In genomic region chr5:92488408-92488807, GRCm38 (mm10) we compare ENCODE assay signal across 10 mouse cellular contexts. TPM values are rescaled to one million over a fixed set of nuclear protein-coding genes. Genes with fewer than 3 reads are reported as not detected.
DNase-seq lines count a peak whose midpoint lies in the region; ATAC-seq and TF ChIP-seq lines count a peak whose summit lies in the region.
"Had no signal": no experiment of that assay in that cellular context is flagged by ENCODE, and none has a peak within 500 bp of the region (broad histone marks: within the 10 kb centered on the region; RNA-seq: fewer than 3 reads in every experiment).

No protein-coding gene starts in this region.

- ATAC-seq in heart, embryonic 15.5 days (replicated peaks; ENCODE audit: insufficient number of reproducible peaks, insufficient read depth, low FRiP score, low read depth) = no peak
- no peak for ATAC-seq in midbrain, embryonic 13.5 days
- ATAC-seq: midbrain, embryonic 15.5 days had no signal

- no peak for DNase-seq in heart, postnatal 4 days
- DNase-seq in thymus, adult 2 months = peak; percentile 29
- no peak for DNase-seq in thymus, adult 18-20 months
- DNase-seq in lung, postnatal 10 days = peak; percentile 75
- no peak for DNase-seq in cerebellum, postnatal 25 days
- DNase-seq in gastrocnemius, postnatal 10 days = no peak

- H3K9ac ChIP-seq in heart, embryonic 15.5 days = no peak overlapping the region
- H3K9ac ChIP-seq in midbrain, embryonic 13.5 days (replicated peaks) = no peak overlapping the region
- H3K9ac ChIP-seq: hindbrain, embryonic 15.5 days; midbrain, embryonic 15.5 days had no signal

- no peak overlapping the region; the same call in 1 of the 2 replicates for H3K4me2 ChIP-seq in heart, embryonic 15.5 days
- H3K4me2 ChIP-seq in midbrain, embryonic 13.5 days (replicated peaks) = no peak overlapping the region
- H3K4me2 ChIP-seq: hindbrain, embryonic 15.5 days; midbrain, embryonic 15.5 days had no signal

- no peaks in the 10 kb centered on the region for H3K27me3 ChIP-seq in heart, embryonic 15.5 days
- no peaks in the 10 kb centered on the region for H3K27me3 ChIP-seq in thymus, adult 2 months (ENCODE audit: control insufficient read depth, insufficient read depth, low read length)
- no peaks in the 10 kb centered on the region for H3K27me3 ChIP-seq in midbrain, embryonic 13.5 days
- H3K27me3 ChIP-seq: hindbrain, embryonic 15.5 days; midbrain, embryonic 15.5 days had no signal

- H3K36me3 ChIP-seq in heart, embryonic 15.5 days = peaks cover 18% of the 10 kb centered on the region
- peaks cover 11% of the 10 kb centered on the region for H3K36me3 ChIP-seq in thymus, adult 2 months (ENCODE audit: control insufficient read depth, insufficient read depth, low read length)
- H3K36me3 ChIP-seq in midbrain, embryonic 13.5 days = peaks cover 25% of the 10 kb centered on the region

- peaks cover 38% of the 10 kb centered on the region for H3K4me1 ChIP-seq in heart, embryonic 15.5 days (replicated peaks)
- peaks cover 39% of the 10 kb centered on the region for H3K4me1 ChIP-seq in thymus, adult 2 months (replicated peaks; ENCODE audit: control insufficient read depth, insufficient read depth, low read length)
- H3K4me1 ChIP-seq in midbrain, embryonic 13.5 days (replicated peaks) = peaks cover 15% of the 10 kb centered on the region
- H3K4me1 ChIP-seq: midbrain, embryonic 15.5 days had no signal

- no peak for TF ChIP-seq POLR2A in thymus, adult 2 months (IDR thresholded peaks at IDR 0.05; ENCODE audit: control insufficient read depth, extremely low read depth, insufficient read depth, low read length, poor library complexity)

- WGBS in heart, embryonic 15.5 days = 59% methylated on average over 3 of the region's 3 CpGs
- WGBS in thymus, adult 2 months = 85% methylated on average over 3 of the region's 3 CpGs
- 91% methylated on average over 3 of the region's 3 CpGs for WGBS in midbrain, embryonic 13.5 days

- H3K9me3 ChIP-seq in heart, embryonic 15.5 days (replicated peaks) = no peaks in the 10 kb centered on the region
- no peaks in the 10 kb centered on the region for H3K9me3 ChIP-seq in midbrain, embryonic 13.5 days
- H3K9me3 ChIP-seq: hindbrain, embryonic 15.5 days; midbrain, embryonic 15.5 days had no signal

- H3K27ac ChIP-seq in heart, embryonic 15.5 days = peak overlapping the region; percentile 56
- H3K27ac ChIP-seq in thymus, adult 2 months (ENCODE audit: control insufficient read depth, insufficient read depth, low read length) = peak overlapping the region; percentile 99
- H3K27ac ChIP-seq in midbrain, embryonic 13.5 days = no peak overlapping the region
- H3K27ac ChIP-seq: hindbrain, embryonic 15.5 days; midbrain, embryonic 15.5 days had no signal

- TF ChIP-seq CTCF in thymus, adult 2 months (IDR thresholded peaks at IDR 0.05; ENCODE audit: borderline replicate concordance, control insufficient read depth, extremely low read depth, insufficient read depth, low read length, poor library complexity) = no peak

- no peak overlapping the region for H3K4me3 ChIP-seq in heart, embryonic 15.5 days
- H3K4me3 ChIP-seq in thymus, adult 2 months (ENCODE audit: control insufficient read depth, insufficient read depth, low read length) = no peak overlapping the region
- H3K4me3 ChIP-seq in midbrain, embryonic 13.5 days (replicated peaks) = no peak overlapping the region
- H3K4me3 ChIP-seq: hindbrain, embryonic 15.5 days; midbrain, embryonic 15.5 days had no signal

RNA-seq across cellular contexts. Expression of gene Scarb2, which starts 18.2 kb away (rescaled TPM):
- 14.9 and 17.3 TPM in 2 replicates for polyA plus RNA-seq in heart, embryonic 15.5 days (2015; fragmentation: Nextera tagmentation; extraction: Ambion mirVana)
- 10 to 100 TPM; 83.8 to 88.7 TPM for total RNA-seq in heart, postnatal 4 days (2021)
- 40.2 and 40.9 TPM in 2 replicates for polyA plus RNA-seq in thymus, adult 2 months (2012; rRNA removed)
- 10 to 100 TPM; 94.3 to 96.4 TPM for total RNA-seq in gastrocnemius, postnatal 10 days (2021)
- polyA plus RNA-seq in midbrain, embryonic 13.5 days (2015; fragmentation: Nextera tagmentation; extraction: Ambion mirVana) = 21.0 and 21.8 TPM in 2 replicates

RNA-seq across cellular contexts. Expression of gene Nup54, which starts 53.4 kb away (rescaled TPM):
- polyA plus RNA-seq in heart, embryonic 15.5 days (2015; fragmentation: Nextera tagmentation; extraction: Ambion mirVana) = 31.2 and 33.7 TPM in 2 replicates
- total RNA-seq in heart, postnatal 4 days (2021) = 10 to 100 TPM; 29.0 to 29.2 TPM
- polyA plus RNA-seq in thymus, adult 2 months (2012; rRNA removed) = 26.9 and 34.6 TPM in 2 replicates
- total RNA-seq in gastrocnemius, postnatal 10 days (2021) = 10 to 100 TPM; 12.0 to 16.2 TPM
- 53.7 and 58.5 TPM in 2 replicates for polyA plus RNA-seq in midbrain, embryonic 13.5 days (2015; fragmentation: Nextera tagmentation; extraction: Ambion mirVana)

Comparison
In these comparisons a context has a peak if more than half of its experiments do, and no peak if none do; other contexts are left out.
1. DNase-seq: peak in thymus, adult 2 months (single experiment) and lung, postnatal 10 days (single experiment); none in heart, postnatal 4 days (single experiment), thymus, adult 18-20 months (0 of 2), cerebellum, postnatal 25 days (0 of 2) and gastrocnemius, postnatal 10 days (single experiment).